In the genomic region with DNA sequence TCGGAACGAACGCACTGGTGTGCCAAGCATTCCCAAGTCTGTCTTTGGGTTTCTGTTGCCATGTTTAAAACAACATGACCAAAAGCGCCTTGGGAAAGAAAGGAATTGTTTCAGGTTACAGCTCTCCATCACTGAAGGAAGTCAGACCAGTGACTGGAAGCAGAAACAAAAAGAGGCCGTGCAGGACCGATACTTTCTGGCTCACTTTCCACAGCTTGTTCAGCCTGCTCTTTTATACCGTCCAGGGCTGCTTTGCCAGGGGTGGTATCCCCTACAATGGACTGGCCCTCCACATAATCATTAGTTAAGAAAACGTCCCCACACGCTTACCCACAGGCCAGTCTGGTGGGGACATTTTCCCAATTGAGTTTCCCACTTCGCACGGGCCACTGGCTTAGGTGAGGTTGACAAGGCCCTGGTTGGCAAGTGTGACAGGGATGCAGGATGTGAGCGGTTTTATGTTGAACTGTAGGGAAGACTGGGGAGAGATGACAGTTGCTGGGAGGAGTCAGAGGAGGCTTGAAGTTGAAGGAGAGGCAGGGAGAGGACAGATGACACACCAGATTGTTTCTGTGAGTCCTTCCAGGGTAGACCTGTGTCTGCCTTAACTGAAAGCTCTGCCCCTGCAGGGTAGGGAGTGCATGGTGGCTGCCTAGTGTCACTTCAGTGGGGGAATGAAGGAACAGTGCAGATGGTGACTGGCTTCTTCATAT, we compare ENCODE assay signal across 8 mouse cellular contexts. TPM values are rescaled to one million over a fixed set of nuclear protein-coding genes. Genes with fewer than 3 reads are reported as not detected.
DNase-seq lines count a peak whose midpoint lies in the region; ATAC-seq lines count a peak whose summit lies in the region.
"Had no signal": no experiment of that assay in that cellular context is flagged by ENCODE, and none has a peak within 500 bp of the region (broad histone marks: within the 10 kb centered on the region; RNA-seq: fewer than 3 reads in every experiment).

No protein-coding gene starts in this region.

- H3K4me3 ChIP-seq in lung, embryonic 15.5 days, result peak overlapping the region; percentile 62
- H3K4me3 ChIP-seq in brown adipose tissue, adult 24 weeks (ENCODE audit: insufficient read depth, low read depth, low read length), result peak overlapping the region; percentile 67
- H3K4me3 ChIP-seq in hindbrain, embryonic 11.5 days (ENCODE audit: low read depth, low read length), result peak overlapping the region; percentile 89
- H3K4me3 ChIP-seq in midbrain, embryonic 10.5 days, result peak overlapping the region; percentile 86

- no peaks in the 10 kb centered on the region for H3K27me3 ChIP-seq in lung, embryonic 15.5 days
- no peaks in the 10 kb centered on the region for H3K27me3 ChIP-seq in hindbrain, embryonic 11.5 days (ENCODE audit: control insufficient read depth, insufficient read depth, low read length)
- H3K27me3 ChIP-seq in midbrain, embryonic 10.5 days (ENCODE audit: low read depth, poor library complexity, severe bottlenecking), result no peaks in the 10 kb centered on the region

- H3K27ac ChIP-seq in lung, embryonic 15.5 days, result peak overlapping the region; percentile 96
- no peak overlapping the region; the same call in 1 of the 2 replicates for H3K27ac ChIP-seq in brown adipose tissue, adult 24 weeks (replicated peaks; ENCODE audit: low read depth, low read length)
- peak overlapping the region; percentile 97 for H3K27ac ChIP-seq in hindbrain, embryonic 11.5 days (ENCODE audit: low read depth, low read length)
- H3K27ac ChIP-seq in midbrain, embryonic 10.5 days (replicated peaks), result peak overlapping the region; percentile 98

- H3K9me3 ChIP-seq in lung, embryonic 15.5 days, result no peaks in the 10 kb centered on the region
- H3K9me3 ChIP-seq in hindbrain, embryonic 11.5 days (ENCODE audit: control insufficient read depth, low read length), result no peaks in the 10 kb centered on the region
- no peaks in the 10 kb centered on the region for H3K9me3 ChIP-seq in midbrain, embryonic 10.5 days (replicated peaks)

- peaks cover 49% of the 10 kb centered on the region for H3K36me3 ChIP-seq in lung, embryonic 15.5 days
- peaks cover 12% of the 10 kb centered on the region; the same call in 1 of the 2 replicates for H3K36me3 ChIP-seq in hindbrain, embryonic 11.5 days (ENCODE audit: control insufficient read depth, insufficient read depth, low read length)
- H3K36me3 ChIP-seq in midbrain, embryonic 10.5 days, result peaks cover 64% of the 10 kb centered on the region

- no peak for DNase-seq in lung, postnatal 14 days
- DNase-seq in hindbrain, embryonic 11.5 days (ENCODE audit: low spot score), result no peak
- DNase-seq in midbrain, embryonic 10.5 days (ENCODE audit: low spot score), result no peak
- DNase-seq in adrenal gland, postnatal 14 days, result no peak
- no peak for DNase-seq in left cerebral cortex, postnatal 36 days (ENCODE audit: low spot score in 2 of 2)

- intact Hi-C loops in left cerebral cortex, postnatal 36 days (cut with DNase I), result loop anchor here (10.0 kb wide), 1 partner anchor 232 kb away; the partner anchor contains the start of genes Atp6v1g2 and Nfkbil1

- 4% methylated on average over 12 of the region's 12 CpGs for WGBS in lung, embryonic 15.5 days
- WGBS in hindbrain, embryonic 11.5 days, result 12% methylated on average over 12 of the region's 12 CpGs
- 21% methylated on average over 12 of the region's 12 CpGs for WGBS in midbrain, embryonic 10.5 days

- ATAC-seq in lung, embryonic 15.5 days (ENCODE audit: borderline replicate concordance, extremely low read depth, low FRiP score, low TSS enrichment), result no peak
- no peak for ATAC-seq in hindbrain, embryonic 11.5 days (ENCODE audit: low FRiP score)

- H3K9ac ChIP-seq in lung, embryonic 15.5 days, result peak overlapping the region; percentile 77
- peak overlapping the region; percentile 95 for H3K9ac ChIP-seq in hindbrain, embryonic 11.5 days (ENCODE audit: low read depth, low read length)

- H3K4me2 ChIP-seq in lung, embryonic 15.5 days, result peak overlapping the region; percentile 85
- H3K4me2 ChIP-seq in hindbrain, embryonic 11.5 days (replicated peaks; ENCODE audit: low read depth, low read length), result peak overlapping the region; percentile 99

- H3K4me1 ChIP-seq in lung, embryonic 15.5 days, result peaks cover 44% of the 10 kb centered on the region
- H3K4me1 ChIP-seq in brown adipose tissue, adult 24 weeks (ENCODE audit: control insufficient read depth, insufficient read depth, insufficient read length, low read length), result no peaks in the 10 kb centered on the region
- H3K4me1 ChIP-seq in hindbrain, embryonic 11.5 days (replicated peaks; ENCODE audit: control insufficient read depth, insufficient read depth, low read length), result peaks cover 7% of the 10 kb centered on the region
- peaks cover 63% of the 10 kb centered on the region for H3K4me1 ChIP-seq in midbrain, embryonic 10.5 days

RNA-seq across cellular contexts. Expression of gene Vars, which starts 1.5 kb away (rescaled TPM):
- 128 and 129 TPM in 2 replicates for polyA plus RNA-seq in lung, embryonic 15.5 days (2015; fragmentation: Nextera tagmentation; extraction: Ambion mirVana)
- 12.7 and 14.2 TPM in 2 replicates for polyA plus RNA-seq in brown adipose tissue, adult 24 weeks (2012; ENCODE audit: insufficient read depth, insufficient read length, missing spikeins)
- 69.1 and 71.7 TPM in 2 replicates for polyA plus RNA-seq in hindbrain, embryonic 11.5 days (2014; fragmentation: Nextera tagmentation; extraction: Ambion mirVana)
- polyA plus RNA-seq in midbrain, embryonic 10.5 days (2016; fragmentation: Nextera tagmentation; extraction: Ambion mirVana), result 177 and 210 TPM in 2 replicates
- 55.3 and 71.7 TPM in 2 replicates for total RNA-seq in adrenal gland, postnatal 14 days (2021)
- total RNA-seq in left cerebral cortex, postnatal 36 days (2021), result 10 to 100 TPM; 38.2 to 47.2 TPM

RNA-seq across cellular contexts. Expression of gene Vwa7, which starts 14.1 kb away (rescaled TPM):
- 0.14 and 0.25 TPM in 2 replicates for polyA plus RNA-seq in lung, embryonic 15.5 days (2015; fragmentation: Nextera tagmentation; extraction: Ambion mirVana)
- not detected in 2 replicates for polyA plus RNA-seq in brown adipose tissue, adult 24 weeks (2012; ENCODE audit: insufficient read depth, insufficient read length, missing spikeins)
- polyA plus RNA-seq in hindbrain, embryonic 11.5 days (2014; fragmentation: Nextera tagmentation; extraction: Ambion mirVana), result 0.10 and 0.36 TPM in 2 replicates
- polyA plus RNA-seq in midbrain, embryonic 10.5 days (2016; fragmentation: Nextera tagmentation; extraction: Ambion mirVana), result 0.19 and 0.28 TPM in 2 replicates
- 0.85 and 1.2 TPM in 2 replicates for total RNA-seq in adrenal gland, postnatal 14 days (2021)
- under 1 TPM; 0.48 to 0.57 TPM for total RNA-seq in left cerebral cortex, postnatal 36 days (2021)

RNA-seq across cellular contexts. Expression of gene Lsm2, which starts 20.6 kb away (rescaled TPM):
- polyA plus RNA-seq in lung, embryonic 15.5 days (2015; fragmentation: Nextera tagmentation; extraction: Ambion mirVana), result 210 and 216 TPM in 2 replicates
- polyA plus RNA-seq in brown adipose tissue, adult 24 weeks (2012; ENCODE audit: insufficient read depth, insufficient read length, missing spikeins), result 22.4 and 29.8 TPM in 2 replicates
- polyA plus RNA-seq in hindbrain, embryonic 11.5 days (2014; fragmentation: Nextera tagmentation; extraction: Ambion mirVana), result 188 and 207 TPM in 2 replicates
- 307 and 337 TPM in 2 replicates for polyA plus RNA-seq in midbrain, embryonic 10.5 days (2016; fragmentation: Nextera tagmentation; extraction: Ambion mirVana)
- 39.4 and 44.2 TPM in 2 replicates for total RNA-seq in adrenal gland, postnatal 14 days (2021)
- 10 to 100 TPM; 19.4 to 19.8 TPM for total RNA-seq in left cerebral cortex, postnatal 36 days (2021)

RNA-seq across cellular contexts. Expression of gene Sapcd1, which starts 25.5 kb away (rescaled TPM):
- polyA plus RNA-seq in lung, embryonic 15.5 days (2015; fragmentation: Nextera tagmentation; extraction: Ambion mirVana), result 7.2 and 7.7 TPM in 2 replicates
- not detected in 2 replicates for polyA plus RNA-seq in brown adipose tissue, adult 24 weeks (2012; ENCODE audit: insufficient read depth, insufficient read length, missing spikeins)
- 3.0 and 4.0 TPM in 2 replicates for polyA plus RNA-seq in hindbrain, embryonic 11.5 days (2014; fragmentation: Nextera tagmentation; extraction: Ambion mirVana)
- polyA plus RNA-seq in midbrain, embryonic 10.5 days (2016; fragmentation: Nextera tagmentation; extraction: Ambion mirVana), result 7.1 and 7.7 TPM in 2 replicates
- 1.3 and 1.7 TPM in 2 replicates for total RNA-seq in adrenal gland, postnatal 14 days (2021)
- under 1 TPM in 1 of 2 experiments, not detected in 1; 0.79 TPM for total RNA-seq in left cerebral cortex, postnatal 36 days (2021)
- total RNA-seq: hematopoietic stem cell, adult 5-6 weeks had no signal

RNA-seq across cellular contexts. Expression of gene Hspa1l, which starts 29.8 kb away (rescaled TPM):
- polyA plus RNA-seq in lung, embryonic 15.5 days (2015; fragmentation: Nextera tagmentation; extraction: Ambion mirVana), result 0.45 and 0.79 TPM in 2 replicates
- polyA plus RNA-seq in brown adipose tissue, adult 24 weeks (2012; ENCODE audit: insufficient read depth, insufficient read length, missing spikeins), result 0.48 and 0.71 TPM in 2 replicates
- polyA plus RNA-seq in hindbrain, embryonic 11.5 days (2014; fragmentation: Nextera tagmentation; extraction: Ambion mirVana), result 0.93 and 1.2 TPM in 2 replicates
- polyA plus RNA-seq in midbrain, embryonic 10.5 days (2016; fragmentation: Nextera tagmentation; extraction: Ambion mirVana), result 0.71 and 0.81 TPM in 2 replicates
- 0.34 and 0.37 TPM in 2 replicates for total RNA-seq in adrenal gland, postnatal 14 days (2021)
- under 1 TPM in 1 of 2 experiments, not detected in 1; 0.32 TPM for total RNA-seq in left cerebral cortex, postnatal 36 days (2021)
